Mouse (Mus musculus): ENCODE measurements around the gene Slc16a5. TPM values are rescaled to one million over a fixed set of nuclear protein-coding genes. Genes with fewer than 3 reads are reported as not detected.

Gene Slc16a5
- polyA plus RNA-seq, 1 experiment from 2014 or later, result not detected

DNA sequence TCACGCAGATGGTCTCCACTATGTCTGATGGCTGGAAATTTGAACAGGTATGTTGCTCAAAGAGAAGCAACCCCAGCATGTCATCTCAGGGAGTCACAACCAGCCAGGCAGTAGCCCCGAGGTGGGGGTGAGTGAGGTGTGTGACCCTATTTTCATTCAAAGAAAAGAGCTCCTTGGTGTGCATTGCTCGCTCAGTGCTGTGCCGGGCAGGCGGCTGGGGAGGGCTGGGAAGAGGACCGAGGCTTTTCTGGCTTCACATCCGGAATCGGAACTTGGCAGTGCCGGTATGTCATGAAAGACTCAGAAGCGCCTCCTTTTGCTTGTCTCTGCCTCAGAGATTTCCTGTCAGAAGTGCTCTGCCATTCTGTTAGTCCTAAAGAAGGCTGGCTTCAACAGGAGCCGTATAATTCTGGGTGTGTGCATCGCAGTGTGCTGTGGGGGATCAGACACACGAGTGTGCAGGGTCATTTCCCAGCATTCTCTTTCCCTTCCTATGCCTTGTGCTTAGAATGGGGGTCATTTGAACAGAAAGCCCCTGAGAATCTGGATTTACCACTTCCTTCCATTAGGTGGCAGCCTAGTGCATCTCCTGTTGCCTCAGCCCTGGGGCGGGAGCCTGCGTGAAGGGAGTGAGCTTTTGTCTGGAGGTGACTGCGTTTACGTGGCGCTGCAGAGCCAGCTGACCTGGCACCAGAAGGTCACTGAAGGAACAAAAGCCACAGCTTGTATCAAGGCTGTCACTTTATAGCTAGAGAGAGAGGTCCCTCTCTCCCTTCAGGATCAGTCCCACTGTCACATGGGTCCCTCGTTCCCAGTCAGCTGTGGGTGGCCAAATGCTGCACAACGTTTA lies 34.6 kb upstream of the Slc16a5 start:
- peak overlapping the region; percentile 26 for H3K4me2 ChIP-seq (replicated peaks)
- no peaks in the 10 kb centered on the region for H3K27me3 ChIP-seq (ENCODE audit: control insufficient read depth, insufficient read depth, low read length)
- peak; percentile 86 for DNase-seq (ENCODE audit: low spot score)
- no peaks in the 10 kb centered on the region for H3K9me3 ChIP-seq (ENCODE audit: control insufficient read depth, low read length)
- H3K27ac ChIP-seq, result peak overlapping the region; percentile 52
- peak; percentile 75 for ATAC-seq (ENCODE audit: low FRiP score)
- peak overlapping the region; percentile 35; the same call in 1 of the 2 replicates for H3K9ac ChIP-seq
- H3K4me1 ChIP-seq (replicated peaks; ENCODE audit: control insufficient read depth, insufficient read depth, low read length), result no peaks in the 10 kb centered on the region
- H3K36me3 ChIP-seq (replicated peaks; ENCODE audit: control insufficient read depth, insufficient read depth), result peaks cover 78% of the 10 kb centered on the region
- H3K4me3 ChIP-seq (replicated peaks; ENCODE audit: low read length), result 0 out of 2 replicates have a peak overlapping the region, but pooled peaks have one; percentile 2
- 36% methylated on average over 20 of the region's 20 CpGs for WGBS

GRCm38 (mm10) chr11:115429307-115429706 lies 33.0 kb upstream of the Slc16a5 start:
- Histone ChIP-seq H3K9me3 (ENCODE audit: control insufficient read depth, low read length) (no peaks in the 10 kb centered on the region), H3K9ac (no peak overlapping the region), H3K4me2 (replicated peaks) (no peak overlapping the region), H3K4me1 (replicated peaks; ENCODE audit: control insufficient read depth, insufficient read depth, low read length) (no peaks in the 10 kb centered on the region), H3K36me3 (replicated peaks; ENCODE audit: control insufficient read depth, insufficient read depth) (peaks cover 76% of the 10 kb centered on the region), H3K4me3 (replicated peaks; ENCODE audit: low read length) (no peak overlapping the region), H3K27ac (no peak overlapping the region), H3K27me3 (ENCODE audit: control insufficient read depth, insufficient read depth, low read length) (no peaks in the 10 kb centered on the region)
- DNase-seq (ENCODE audit: low spot score) (no peak), ATAC-seq (ENCODE audit: low FRiP score) (no peak)
- WGBS, result 90% methylated on average over 7 of the region's 7 CpGs

GRCm38 (mm10) chr11:115430561-115430960 lies 31.7 kb upstream of the Slc16a5 start:
- Histone ChIP-seq H3K27ac (no peak overlapping the region), H3K27me3 (ENCODE audit: control insufficient read depth, insufficient read depth, low read length) (no peaks in the 10 kb centered on the region), H3K4me3 (replicated peaks; ENCODE audit: low read length) (no peak overlapping the region), H3K4me1 (replicated peaks; ENCODE audit: control insufficient read depth, insufficient read depth, low read length) (peaks cover 3% of the 10 kb centered on the region), H3K36me3 (replicated peaks; ENCODE audit: control insufficient read depth, insufficient read depth) (peaks cover 63% of the 10 kb centered on the region), H3K9ac (no peak overlapping the region), H3K9me3 (ENCODE audit: control insufficient read depth, low read length) (no peaks in the 10 kb centered on the region), H3K4me2 (replicated peaks) (no peak overlapping the region)
- DNase-seq (ENCODE audit: low spot score) (no peak), ATAC-seq (ENCODE audit: low FRiP score) (no peak)
- 97% methylated on average over 6 of the region's 6 CpGs for WGBS

DNA sequence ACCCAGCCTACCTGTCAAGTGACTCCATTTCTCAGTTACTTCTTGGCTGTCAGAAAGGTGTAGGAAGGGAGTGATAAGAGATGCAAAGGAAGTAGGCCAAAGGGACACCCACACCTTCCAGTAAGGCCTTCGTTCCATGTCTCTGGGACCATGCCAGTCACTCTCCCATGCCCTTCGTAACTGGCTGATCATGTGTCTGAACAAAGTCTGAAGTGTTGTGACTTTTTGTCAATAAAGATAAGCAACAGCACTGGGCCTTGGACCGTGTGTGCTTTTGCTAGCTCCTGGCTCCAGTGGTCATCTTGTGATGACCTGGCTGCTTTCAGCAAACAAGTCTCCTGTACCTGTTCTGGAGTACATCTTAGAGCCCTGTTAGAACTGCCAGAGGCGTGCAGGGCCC lies 29.5 kb upstream of the Slc16a5 start:
- no peak for ATAC-seq (ENCODE audit: low FRiP score)
- Histone ChIP-seq H3K9me3 (ENCODE audit: control insufficient read depth, low read length) (no peaks in the 10 kb centered on the region), H3K4me1 (replicated peaks; ENCODE audit: control insufficient read depth, insufficient read depth, low read length) (peaks cover 13% of the 10 kb centered on the region), H3K9ac (no peak overlapping the region), H3K4me2 (replicated peaks) (no peak overlapping the region), H3K4me3 (replicated peaks; ENCODE audit: low read length) (no peak overlapping the region), H3K27me3 (ENCODE audit: control insufficient read depth, insufficient read depth, low read length) (no peaks in the 10 kb centered on the region), H3K36me3 (replicated peaks; ENCODE audit: control insufficient read depth, insufficient read depth) (peaks cover 43% of the 10 kb centered on the region), H3K27ac (no peak overlapping the region)
- 83% methylated on average over 4 of the region's 4 CpGs for WGBS
- no peak for DNase-seq (ENCODE audit: low spot score)

DNA sequence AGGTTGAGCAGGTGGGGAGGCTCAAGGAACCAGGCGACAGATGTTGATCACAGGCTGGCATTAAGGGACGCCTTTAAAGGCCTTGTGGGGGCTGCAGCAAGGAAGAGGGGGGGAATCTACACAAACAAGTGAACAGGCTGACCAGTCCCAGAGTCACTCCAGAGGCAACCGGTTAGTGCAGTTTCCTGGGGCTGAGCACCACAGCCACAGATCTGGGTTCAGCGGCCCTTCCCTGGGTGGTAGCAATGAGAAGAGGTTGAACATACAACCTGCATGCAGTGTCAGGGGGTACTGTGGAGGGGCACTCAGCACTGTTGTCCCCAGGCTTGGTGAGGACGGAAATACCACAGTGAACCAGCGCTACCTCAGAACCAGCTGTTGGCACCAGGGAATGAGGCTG lies 28.9 kb upstream of the Slc16a5 start:
- WGBS, result 83% methylated on average over 6 of the region's 6 CpGs
- no peaks in the 10 kb centered on the region for H3K27me3 ChIP-seq (ENCODE audit: control insufficient read depth, insufficient read depth, low read length)
- ATAC-seq (ENCODE audit: low FRiP score), result no peak

GRCm38 (mm10) chr11:115435596-115436337 lies 26.5 kb upstream of the Slc16a5 start:
- peaks cover 13% of the 10 kb centered on the region for H3K4me1 ChIP-seq (replicated peaks; ENCODE audit: control insufficient read depth, insufficient read depth, low read length)

More for the DNA sequence above, 28.9 kb upstream of the Slc16a5 start:
- no peak for DNase-seq (ENCODE audit: low spot score)
- H3K4me3 ChIP-seq (replicated peaks; ENCODE audit: low read length), result no peak overlapping the region
- no peak overlapping the region for H3K4me2 ChIP-seq (replicated peaks)
- H3K36me3 ChIP-seq (replicated peaks; ENCODE audit: control insufficient read depth, insufficient read depth), result peaks cover 43% of the 10 kb centered on the region
- no peaks in the 10 kb centered on the region for H3K9me3 ChIP-seq (ENCODE audit: control insufficient read depth, low read length)
- H3K27ac ChIP-seq, result no peak overlapping the region
- no peak overlapping the region for H3K9ac ChIP-seq
- peaks cover 13% of the 10 kb centered on the region for H3K4me1 ChIP-seq (replicated peaks; ENCODE audit: control insufficient read depth, insufficient read depth, low read length)

GRCm38 (mm10) chr11:115437571-115438122 lies 24.6 kb upstream of the Slc16a5 start:
- no peak overlapping the region for H3K27ac ChIP-seq
- no peaks in the 10 kb centered on the region for H3K27me3 ChIP-seq (ENCODE audit: control insufficient read depth, insufficient read depth, low read length)
- no peak overlapping the region for H3K4me3 ChIP-seq (replicated peaks; ENCODE audit: low read length)
- no peaks in the 10 kb centered on the region for H3K9me3 ChIP-seq (ENCODE audit: control insufficient read depth, low read length)
- peaks cover 7% of the 10 kb centered on the region; the same call in 1 of the 2 replicates for H3K36me3 ChIP-seq (replicated peaks; ENCODE audit: control insufficient read depth, insufficient read depth)
- no peak overlapping the region for H3K4me2 ChIP-seq (replicated peaks)
- peaks cover 13% of the 10 kb centered on the region for H3K4me1 ChIP-seq (replicated peaks; ENCODE audit: control insufficient read depth, insufficient read depth, low read length)
- 72% methylated on average over 5 of the region's 5 CpGs for WGBS
- H3K9ac ChIP-seq, result no peak overlapping the region
- DNase-seq (ENCODE audit: low spot score), result no peak
- ATAC-seq (ENCODE audit: low FRiP score), result no peak

More at GRCm38 (mm10) chr11:115435596-115436337, 26.5 kb upstream of the Slc16a5 start:
- peaks cover 26% of the 10 kb centered on the region for H3K36me3 ChIP-seq (replicated peaks; ENCODE audit: control insufficient read depth, insufficient read depth)
- DNase-seq (ENCODE audit: low spot score) (peak; percentile 51), ATAC-seq (ENCODE audit: low FRiP score) (no peak)
- peak overlapping the region; percentile 41; the same call in 1 of the 2 replicates for H3K9ac ChIP-seq
- H3K27ac ChIP-seq, result no peak overlapping the region
- H3K4me3 ChIP-seq (replicated peaks; ENCODE audit: low read length), result peak overlapping the region; percentile 16
- WGBS, result 3% methylated on average over 31 of the region's 31 CpGs
- peak overlapping the region; percentile 56 for H3K4me2 ChIP-seq (replicated peaks)
- H3K9me3 ChIP-seq (ENCODE audit: control insufficient read depth, low read length), result no peaks in the 10 kb centered on the region
- no peaks in the 10 kb centered on the region for H3K27me3 ChIP-seq (ENCODE audit: control insufficient read depth, insufficient read depth, low read length)

GRCm38 (mm10) chr11:115439326-115439725 lies 22.9 kb upstream of the Slc16a5 start:
- no peaks in the 10 kb centered on the region for H3K9me3 ChIP-seq (ENCODE audit: control insufficient read depth, low read length)
- no peaks in the 10 kb centered on the region for H3K36me3 ChIP-seq (replicated peaks; ENCODE audit: control insufficient read depth, insufficient read depth)
- no peak overlapping the region for H3K9ac ChIP-seq
- WGBS, result 93% methylated on average over 3 of the region's 3 CpGs
- H3K4me3 ChIP-seq (replicated peaks; ENCODE audit: low read length), result no peak overlapping the region
- H3K4me2 ChIP-seq (replicated peaks), result no peak overlapping the region
- no peak for ATAC-seq (ENCODE audit: low FRiP score)
- no peak for DNase-seq (ENCODE audit: low spot score)
- peaks cover 13% of the 10 kb centered on the region for H3K4me1 ChIP-seq (replicated peaks; ENCODE audit: control insufficient read depth, insufficient read depth, low read length)
- no peak overlapping the region for H3K27ac ChIP-seq
- no peaks in the 10 kb centered on the region for H3K27me3 ChIP-seq (ENCODE audit: control insufficient read depth, insufficient read depth, low read length)
